Mouse (Mus musculus) inflammation-experienced regulatory T-cells, adult 6 months (primary cell): ENCODE measurements around the gene Mvb12a. TPM values are rescaled to one million over a fixed set of nuclear protein-coding genes. Genes with fewer than 3 reads are reported as not detected.
"Not testable (repeated sequence)": the region's sequence is repeated elsewhere in the genome, so short reads cannot be mapped to it uniquely, and the experiment has no call there.

Experiments
- ATAC-seq: one replicate; pipeline ENCODE4 v1.8.0; 2017
- polyA plus RNA-seq, 3 experiments: library from polyadenylated mRNA; unstranded; fragments of 100-300 nt; shearing (Covaris generic); gene quantifications; one replicate each; pipeline ENCODE4 v1.2.1; 2017

Gene Mvb12a
- polyA plus RNA-seq, 3 experiments from 2014 or later = 38.1 to 75.7 (median 43.5) TPM

DNA sequence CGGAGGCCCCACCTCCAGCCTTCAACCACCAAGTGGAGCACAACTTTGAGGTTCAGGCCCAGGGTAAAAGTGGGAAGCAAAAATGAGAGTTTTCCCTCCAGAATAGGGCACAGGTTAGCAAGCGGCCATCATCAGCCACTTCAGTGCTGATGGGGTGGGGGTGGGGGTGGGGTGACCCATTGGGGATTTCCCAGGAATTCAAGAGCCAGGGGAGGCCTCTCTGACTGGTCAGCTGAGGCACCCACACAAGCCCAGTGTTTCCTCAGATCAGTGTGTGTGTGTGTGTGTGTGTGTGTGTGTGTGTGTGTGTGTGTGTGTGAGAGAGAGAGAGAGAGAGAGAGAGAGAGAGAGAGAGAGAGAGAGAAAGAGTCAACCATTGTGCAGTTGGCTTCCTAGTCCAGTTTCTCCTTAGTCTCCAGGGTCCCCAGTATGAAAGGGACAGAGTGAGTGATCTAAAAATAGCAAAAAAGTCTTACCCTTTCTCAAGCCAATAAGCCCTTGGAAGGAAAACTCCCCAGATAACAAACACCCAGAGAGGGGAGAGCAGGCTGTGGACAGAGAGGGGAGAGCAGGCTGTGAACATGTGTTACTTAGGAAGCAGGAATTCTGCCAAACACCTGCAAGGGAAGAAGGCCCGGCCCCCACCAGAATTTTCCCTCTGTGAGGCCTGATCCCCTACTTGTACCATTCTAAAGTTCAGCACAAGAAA is 15.4 kb upstream of the Mvb12a start:
- ATAC-seq = no peak

- peak; percentile 100 for ATAC-seq
Observed at GRCm38 (mm10) chr8:71528362-71529073, 14.2 kb upstream of the Mvb12a start.

DNA sequence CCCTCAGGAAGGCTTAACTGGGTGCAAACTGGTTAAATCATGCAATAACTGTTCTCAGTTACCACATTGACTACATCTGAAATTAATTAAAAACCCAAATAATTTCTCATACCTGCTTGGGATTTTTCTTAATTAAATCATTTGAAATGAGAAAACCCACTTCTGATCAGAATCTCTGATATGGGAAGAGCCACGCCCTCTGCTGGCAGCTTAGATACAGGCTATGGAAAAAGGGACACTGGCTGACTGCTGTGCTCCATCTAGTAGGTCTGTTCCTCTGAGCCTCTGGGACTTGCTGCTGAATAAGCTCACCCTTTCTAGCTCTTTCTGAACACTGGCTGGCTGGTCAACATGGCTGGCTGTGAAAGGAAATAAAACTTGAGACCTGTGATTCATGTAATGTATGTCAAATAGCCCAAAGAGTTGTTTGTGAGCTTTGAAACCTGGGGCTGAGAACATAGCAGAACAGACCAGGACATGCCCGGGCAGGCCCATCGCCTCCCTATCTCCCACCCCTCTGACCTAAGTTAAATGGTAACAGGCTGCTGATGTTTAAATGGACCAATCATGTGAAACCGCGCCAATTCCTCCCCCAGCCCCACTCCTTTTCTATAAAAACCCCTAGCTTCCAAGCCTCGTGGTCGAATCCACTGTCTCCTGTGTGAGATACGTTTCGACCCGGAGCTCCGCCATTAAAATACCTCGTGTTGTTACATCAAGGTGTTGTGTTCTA is 11.8 kb upstream of the Mvb12a start:
- ATAC-seq = not testable (repeated sequence)

DNA sequence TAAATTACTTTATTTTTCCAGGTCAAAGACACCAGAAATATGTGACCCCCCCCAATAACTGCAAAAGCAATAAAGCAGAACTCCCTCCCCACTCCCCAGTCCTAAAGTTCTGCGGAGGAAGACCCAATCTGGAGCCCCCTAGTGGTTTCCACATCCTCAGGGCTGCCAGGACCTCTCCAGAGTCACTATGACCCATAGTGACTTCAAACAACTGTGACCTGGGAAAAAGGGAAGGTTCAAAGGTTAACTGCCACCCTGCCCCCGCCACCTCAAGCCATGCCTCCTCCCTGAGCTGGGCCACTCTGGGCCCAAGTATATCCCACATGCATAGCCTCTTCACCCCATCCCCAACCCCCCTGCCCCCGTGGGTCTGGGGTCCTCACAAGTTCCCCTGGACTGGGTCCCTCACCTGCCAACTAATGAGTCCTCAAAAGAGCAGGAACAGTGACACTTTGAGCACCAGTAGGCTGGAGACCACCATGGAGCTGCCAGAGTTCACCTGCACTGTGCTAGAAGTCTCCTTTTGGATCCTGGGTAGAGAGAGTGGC is 8.4 kb upstream of the Mvb12a start:
- no peak for ATAC-seq

DNA sequence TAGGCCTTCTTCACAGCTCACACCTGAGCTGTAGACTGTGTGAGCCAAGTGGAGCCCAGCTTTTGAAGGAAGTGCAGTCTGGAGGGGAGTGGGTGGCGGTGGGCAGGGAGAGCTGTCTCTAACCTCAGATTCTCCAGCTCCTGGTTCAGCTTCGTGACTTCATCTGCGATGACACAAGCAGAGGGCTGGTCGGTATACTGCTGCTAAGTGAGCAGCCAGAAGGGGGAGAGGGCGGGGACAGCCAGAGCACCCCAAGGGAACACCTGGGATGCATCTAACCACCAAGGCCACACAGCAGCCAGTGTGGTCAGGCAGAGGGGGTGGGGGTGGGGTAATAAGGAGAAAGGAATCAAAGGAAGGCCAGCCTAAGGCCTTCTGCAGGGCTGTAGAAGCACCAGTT is 7.1 kb upstream of the Mvb12a start:
- no peak for ATAC-seq

DNA sequence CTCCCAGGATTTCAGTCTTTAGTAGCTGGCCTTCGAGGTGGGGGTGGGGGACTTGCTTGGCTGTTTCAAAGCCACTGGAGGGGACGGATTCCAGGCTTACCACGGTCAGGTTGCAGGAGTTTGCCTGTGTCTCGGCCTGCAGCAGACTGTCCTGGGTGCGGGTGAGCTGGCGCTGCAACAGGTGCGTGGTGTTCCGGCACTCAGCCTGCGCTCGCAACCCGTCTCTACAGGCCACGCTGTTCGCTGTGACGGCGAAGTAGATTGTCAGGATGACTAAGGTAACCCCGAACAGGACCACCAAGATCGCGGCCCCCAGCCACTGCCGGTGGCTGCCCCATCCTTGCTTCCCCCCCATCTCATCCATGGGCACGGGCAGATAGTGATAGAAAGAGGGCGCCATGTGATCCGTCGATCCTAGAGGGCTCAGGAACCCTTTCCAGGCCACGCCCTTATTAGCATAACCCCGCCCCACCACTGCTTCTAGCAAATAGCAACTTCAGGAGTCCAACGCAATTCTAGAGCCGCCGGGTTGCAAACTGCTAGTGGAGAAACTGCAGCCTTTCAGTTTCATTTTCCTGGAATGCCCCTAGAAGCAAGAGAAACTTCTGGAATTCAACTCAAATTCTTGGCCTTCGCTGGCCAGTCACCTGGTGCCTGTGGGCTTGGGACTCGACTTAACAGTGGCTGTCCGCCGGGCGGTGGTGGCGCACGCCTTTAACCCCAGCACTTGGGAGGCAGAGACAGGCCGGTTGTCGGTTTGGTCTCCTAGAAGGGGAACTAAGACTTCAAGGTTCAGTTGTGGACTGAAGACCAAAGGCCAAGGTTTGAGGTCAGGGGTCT is 5.5 kb upstream of the Mvb12a start, which contains the start of gene Bst2:
Bst2 (minus strand) TSS at position 429 of the 840 bp plus-strand sequence.
- peak; percentile 99 for ATAC-seq

DNA sequence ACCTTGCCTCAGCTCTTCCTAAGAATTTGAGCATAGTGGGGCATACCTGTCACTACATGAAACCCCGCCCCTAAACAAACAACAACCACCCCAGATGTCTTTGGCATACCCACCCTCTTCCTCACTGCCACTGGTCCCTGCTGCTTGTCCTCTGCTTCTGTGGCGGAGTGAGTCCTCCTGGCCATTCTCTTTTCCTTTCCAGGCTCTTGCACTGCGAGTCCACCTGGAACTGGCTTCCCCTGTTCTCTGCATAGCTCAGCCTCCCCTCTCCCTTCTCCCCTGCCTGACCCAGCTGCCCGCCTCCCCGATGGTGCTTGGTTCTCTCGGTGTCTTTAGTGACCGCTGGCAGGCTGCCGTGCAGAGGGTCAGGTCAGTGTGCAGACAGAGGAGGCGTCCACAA is 1.0 kb downstream of the Mvb12a start:
- no peak for ATAC-seq

DNA sequence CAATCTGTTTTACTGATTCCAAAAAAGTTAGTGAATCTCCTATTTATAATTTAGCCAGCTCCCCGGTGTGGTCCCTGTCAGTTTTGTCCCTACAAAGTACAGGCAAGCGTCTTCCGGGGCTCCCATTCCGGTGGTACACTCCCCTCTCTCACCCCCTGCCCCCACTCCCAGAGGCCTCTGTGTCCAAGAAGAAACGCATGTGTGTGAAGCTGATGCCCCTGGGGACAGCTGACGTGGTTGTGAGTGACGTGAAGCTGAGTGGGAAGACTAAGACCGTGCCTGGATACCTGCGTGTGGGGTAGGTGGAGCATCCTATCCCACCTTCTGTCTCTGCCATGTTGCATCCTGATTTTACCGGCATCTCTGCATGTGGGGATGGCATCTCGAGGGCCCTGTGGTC is 2.3 kb downstream of the Mvb12a start:
- no peak for ATAC-seq

- no peak for ATAC-seq
Observed at GRCm38 (mm10) chr8:71547590-71547989, 4.9 kb downstream of the Mvb12a start.

DNA sequence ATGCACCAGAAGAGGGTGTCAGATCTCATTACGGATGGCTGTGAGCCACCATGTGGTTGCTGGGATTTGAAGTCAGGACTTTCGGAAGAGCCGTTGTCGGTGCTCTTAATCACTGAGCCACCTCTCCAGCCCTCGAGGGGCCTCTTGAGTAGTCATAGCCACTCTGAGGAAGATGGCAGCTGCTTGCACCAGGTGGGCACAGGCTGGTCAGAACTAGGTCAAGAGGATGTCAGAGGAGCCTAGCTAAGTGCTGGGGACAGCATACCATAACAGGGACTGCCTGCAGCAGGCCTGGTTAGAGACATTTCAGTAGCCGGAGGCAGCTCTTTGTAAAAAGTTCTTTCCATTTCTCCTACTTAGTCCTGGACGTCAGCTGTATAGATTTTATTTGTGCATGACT is 8.0 kb downstream of the Mvb12a start:
- ATAC-seq = no peak

- no peak for ATAC-seq
Observed at GRCm38 (mm10) chr8:71552770-71553169, 10.0 kb downstream of the Mvb12a start.

GRCm38 (mm10) chr8:71554001-71554400 is 11.3 kb downstream of the Mvb12a start:
- ATAC-seq = no peak

DNA sequence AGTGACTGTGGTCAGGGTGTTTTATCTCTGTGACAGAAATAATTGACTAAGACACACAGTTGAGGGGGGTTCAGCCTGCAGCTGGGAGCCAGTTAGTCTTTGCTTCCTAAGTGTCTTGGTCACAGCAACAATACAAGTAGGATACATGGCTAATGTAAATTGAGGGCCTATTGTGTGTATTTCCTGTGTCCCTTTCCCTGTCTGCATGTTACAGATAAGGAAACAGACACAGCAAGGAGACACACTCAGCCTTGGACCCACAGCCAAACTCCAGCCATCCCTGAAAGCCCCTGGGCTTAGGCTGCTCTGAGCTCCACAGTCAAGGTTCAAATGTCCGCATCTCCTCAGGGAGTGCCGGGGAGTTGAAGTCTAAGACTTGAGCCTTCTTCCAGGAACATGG is 11.9 kb downstream of the Mvb12a start:
- ATAC-seq = no peak

GRCm38 (mm10) chr8:71558071-71558957 is 15.6 kb downstream of the Mvb12a start, which contains the start of gene Tmem221:
Gene Tmem221 (minus strand): TSS chr8:71558871.
- peak; percentile 44 for ATAC-seq

- peak; percentile 66 for ATAC-seq
Observed at GRCm38 (mm10) chr8:71558958-71559690, 16.4 kb downstream of the Mvb12a start.

GRCm38 (mm10) chr8:71560071-71560470 is 17.3 kb downstream of the Mvb12a start:
- ATAC-seq = no peak

- no peak for ATAC-seq
Observed at GRCm38 (mm10) chr8:71560765-71561164, 18.0 kb downstream of the Mvb12a start.

GRCm38 (mm10) chr8:71561401-71561800 is 18.7 kb downstream of the Mvb12a start:
- ATAC-seq = peak; percentile 58

GRCm38 (mm10) chr8:71562751-71563150 is 20.0 kb downstream of the Mvb12a start:
- peak; percentile 35 for ATAC-seq

DNA sequence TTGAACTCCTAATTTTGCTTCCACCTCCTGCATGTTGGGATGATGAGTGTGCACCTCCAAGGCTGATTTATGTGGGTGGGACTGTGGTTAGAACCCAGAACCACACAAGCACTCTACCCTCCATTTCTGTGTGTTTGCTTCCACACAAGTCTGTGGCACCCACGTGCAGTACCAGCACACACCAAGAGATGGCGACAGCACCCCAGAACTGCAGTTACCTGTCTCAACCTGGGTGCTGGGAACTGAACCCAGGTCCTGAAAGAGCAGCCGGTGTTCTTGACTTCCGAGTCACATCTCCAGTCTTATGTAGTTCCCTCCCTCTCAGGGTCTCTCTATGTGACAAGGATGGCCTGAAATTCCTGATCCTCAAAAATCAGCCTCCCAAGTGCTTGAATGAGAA is 21.3 kb downstream of the Mvb12a start:
- ATAC-seq = no peak
